Mouse (Mus musculus) lung, embryonic 16.5 days (tissue): ENCODE results near the gene Rnf207. TPM values are rescaled to one million over a fixed set of nuclear protein-coding genes. Genes with fewer than 3 reads are reported as not detected.
A peak's percentile ranks its signal among the peaks of the same experiment; 100 is the strongest.

Experiments used
- ATAC-seq: fragments of 200-750 bp; cut with Nextera tagmentation; 2 replicates; pipeline ENCODE4 v1.8.0; 2017; ENCODE audit warnings: low read depth, mild to moderate bottlenecking, moderate library complexity
- H3K27ac ChIP-seq: fragments of 300-500 bp; sonication (generic); 2 replicates; pipeline ENCODE4 v1.5.1; 2014; ENCODE audit warnings: mild to moderate bottlenecking, control low read depth, low read length
- H3K27me3 ChIP-seq: fragments of 300-500 bp; sonication (generic); 2 replicates; pipeline ENCODE4 v1.6.1; 2014; ENCODE audit warnings: low read depth, low read length, mixed read lengths; ENCODE audit not compliant: control insufficient read depth, insufficient read depth
- H3K36me3 ChIP-seq: fragments of 300-500 bp; sonication (generic); 2 replicates; pipeline ENCODE4 v1.6.1; 2014; ENCODE audit warnings: low read length; ENCODE audit not compliant: control insufficient read depth, insufficient read depth
- H3K4me1 ChIP-seq: fragments of 300-500 bp; sonication (generic); replicated peaks from 2 replicates; pipeline ENCODE4 v1.6.1; 2014; ENCODE audit warnings: low read length, mixed read lengths; ENCODE audit not compliant: control insufficient read depth, insufficient read depth
- H3K4me2 ChIP-seq: fragments of 300-500 bp; sonication (generic); 2 replicates; pipeline ENCODE4 v1.6.1; 2014; ENCODE audit warnings: low read depth, low read length, control low read depth
- H3K4me3 ChIP-seq: fragments of 300-500 bp; sonication (generic); 2 replicates; pipeline ENCODE4 v1.5.1; 2014; ENCODE audit warnings: mild to moderate bottlenecking, low read length, control low read depth
- H3K9ac ChIP-seq: fragments of 300-500 bp; sonication (generic); 2 replicates; pipeline ENCODE4 v1.6.1; 2014; ENCODE audit warnings: low read length, control low read depth
- H3K9me3 ChIP-seq: fragments of 300-500 bp; sonication (generic); 2 replicates; pipeline ENCODE4 v1.6.1; 2016; ENCODE audit warnings: low read length; ENCODE audit not compliant: control insufficient read depth
- WGBS: fragments of 180-500 bp; shearing (Covaris S2); extraction: QIAGEN DNeasy Blood & Tissue Kit; methylation state at CpG from one replicate; pipeline ENCODE4 v1.1.7; 2014; 5-methylcytosine and 5-hydroxymethylcytosine counted together
- polyA plus RNA-seq: library from polyadenylated mRNA; unstranded; fragments of >200 nt; fragmentation: Nextera tagmentation; extraction: Ambion mirVana; gene quantifications from 2 replicates; pipeline ENCODE4 v1.2.1, GENCODE M21; 2015

Gene Rnf207
- 2.5 and 2.7 TPM in 2 replicates for polyA plus RNA-seq

- Histone ChIP-seq H3K4me2 (peak within 1 kb of the TSS; percentile 52), H3K9ac (peak within 1 kb of the TSS; percentile 41), H3K4me1 (peaks cover 7% of the 10 kb centered on the region; the same call in 1 of the 2 replicates), H3K27me3 (peaks cover 46% of the 10 kb centered on the region), H3K9me3 (no peaks in the 10 kb centered on the region), H3K36me3 (no peaks in the 10 kb centered on the region), H3K4me3 (peak within 1 kb of the TSS; percentile 24), H3K27ac (no peak within 1 kb of the TSS)
- peak; percentile 42; the same call in 1 of the 2 replicates for ATAC-seq
- WGBS = 3% methylated on average over 26 of the region's 26 CpGs
Observed at GRCm38 (mm10) chr4:152318517-152319234, at the start of gene Rnf207. Gene Rnf207 (minus strand): TSS chr4:152318993.

- Histone ChIP-seq H3K27me3 (peaks cover 4% of the 10 kb centered on the region), H3K4me2 (no peak overlapping the region), H3K4me3 (no peak overlapping the region), H3K9me3 (no peaks in the 10 kb centered on the region), H3K27ac (no peak overlapping the region), H3K36me3 (no peaks in the 10 kb centered on the region), H3K9ac (no peak overlapping the region), H3K4me1 (peaks cover 3% of the 10 kb centered on the region; the same call in 1 of the 2 replicates)
- 64% methylated on average over 7 of the region's 7 CpGs for WGBS
- no peak for ATAC-seq
Observed at GRCm38 (mm10) chr4:152365228-152365627, 46.4 kb upstream of the Rnf207 start.

- no peaks in the 10 kb centered on the region for H3K36me3 ChIP-seq
- peaks cover 9% of the 10 kb centered on the region for H3K27me3 ChIP-seq
- no peak overlapping the region for H3K27ac ChIP-seq
- no peak overlapping the region for H3K9ac ChIP-seq
- ATAC-seq = no peak
- H3K4me3 ChIP-seq = no peak overlapping the region
- no peaks in the 10 kb centered on the region for H3K9me3 ChIP-seq
- H3K4me2 ChIP-seq = no peak overlapping the region
- peaks cover 3% of the 10 kb centered on the region; the same call in 1 of the 2 replicates for H3K4me1 ChIP-seq
- 43% methylated on average over 9 of the region's 9 CpGs for whole genome bisulfite sequencing
Observed at GRCm38 (mm10) chr4:152362180-152362579, 43.4 kb upstream of the Rnf207 start.

DNA sequence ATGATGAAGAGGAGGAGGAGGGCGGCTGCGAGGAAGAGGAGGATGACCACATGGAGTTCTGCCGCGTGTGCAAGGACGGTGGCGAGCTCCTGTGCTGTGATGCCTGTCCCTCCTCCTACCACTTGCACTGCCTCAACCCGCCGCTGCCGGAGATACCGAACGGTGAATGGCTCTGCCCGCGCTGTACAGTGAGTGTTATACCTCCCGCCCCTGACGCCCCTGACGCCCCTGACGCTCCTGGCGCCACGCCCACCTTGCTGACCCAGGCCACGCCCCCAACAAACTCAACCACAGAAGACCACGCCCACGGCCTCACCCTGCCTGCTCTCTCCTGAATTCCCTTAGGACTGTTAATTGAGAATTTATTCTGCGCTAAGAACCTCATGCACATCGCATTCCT lies 42.1 kb upstream of the Rnf207 start:
- Histone ChIP-seq H3K4me2 (peak overlapping the region; percentile 34; the same call in 1 of the 2 replicates), H3K27me3 (peaks cover 9% of the 10 kb centered on the region), H3K27ac (no peak overlapping the region), H3K4me1 (peaks cover 3% of the 10 kb centered on the region; the same call in 1 of the 2 replicates), H3K4me3 (no peak overlapping the region), H3K36me3 (no peaks in the 10 kb centered on the region), H3K9me3 (no peaks in the 10 kb centered on the region), H3K9ac (no peak overlapping the region)
- under 1% methylated on average over 24 of the region's 24 CpGs for WGBS
- peak; percentile 60; the same call in 1 of the 2 replicates for ATAC-seq

- H3K4me3 ChIP-seq = no peak overlapping the region
- H3K4me1 ChIP-seq = peaks cover 3% of the 10 kb centered on the region; the same call in 1 of the 2 replicates
- no peaks in the 10 kb centered on the region for H3K36me3 ChIP-seq
- no peak overlapping the region for H3K4me2 ChIP-seq
- H3K9me3 ChIP-seq = no peaks in the 10 kb centered on the region
- H3K9ac ChIP-seq = no peak overlapping the region
- peaks cover 9% of the 10 kb centered on the region for H3K27me3 ChIP-seq
- no peak overlapping the region for H3K27ac ChIP-seq
- WGBS = 6% methylated on average over 11 of the region's 11 CpGs
- ATAC-seq = no peak
Observed at GRCm38 (mm10) chr4:152359700-152360099, 40.9 kb upstream of the Rnf207 start.

- no peak for ATAC-seq
- H3K36me3 ChIP-seq = no peaks in the 10 kb centered on the region
- H3K9me3 ChIP-seq = no peaks in the 10 kb centered on the region
- H3K4me1 ChIP-seq = no peaks in the 10 kb centered on the region; the same call in 1 of the 2 replicates
- no peak overlapping the region for H3K27ac ChIP-seq
- no peak overlapping the region for H3K4me3 ChIP-seq
- peaks cover 15% of the 10 kb centered on the region for H3K27me3 ChIP-seq
- H3K4me2 ChIP-seq = no peak overlapping the region
- no peak overlapping the region for H3K9ac ChIP-seq
- 63% methylated on average over 7 of the region's 7 CpGs for WGBS
Observed at GRCm38 (mm10) chr4:152355672-152356071, 36.9 kb upstream of the Rnf207 start.

DNA sequence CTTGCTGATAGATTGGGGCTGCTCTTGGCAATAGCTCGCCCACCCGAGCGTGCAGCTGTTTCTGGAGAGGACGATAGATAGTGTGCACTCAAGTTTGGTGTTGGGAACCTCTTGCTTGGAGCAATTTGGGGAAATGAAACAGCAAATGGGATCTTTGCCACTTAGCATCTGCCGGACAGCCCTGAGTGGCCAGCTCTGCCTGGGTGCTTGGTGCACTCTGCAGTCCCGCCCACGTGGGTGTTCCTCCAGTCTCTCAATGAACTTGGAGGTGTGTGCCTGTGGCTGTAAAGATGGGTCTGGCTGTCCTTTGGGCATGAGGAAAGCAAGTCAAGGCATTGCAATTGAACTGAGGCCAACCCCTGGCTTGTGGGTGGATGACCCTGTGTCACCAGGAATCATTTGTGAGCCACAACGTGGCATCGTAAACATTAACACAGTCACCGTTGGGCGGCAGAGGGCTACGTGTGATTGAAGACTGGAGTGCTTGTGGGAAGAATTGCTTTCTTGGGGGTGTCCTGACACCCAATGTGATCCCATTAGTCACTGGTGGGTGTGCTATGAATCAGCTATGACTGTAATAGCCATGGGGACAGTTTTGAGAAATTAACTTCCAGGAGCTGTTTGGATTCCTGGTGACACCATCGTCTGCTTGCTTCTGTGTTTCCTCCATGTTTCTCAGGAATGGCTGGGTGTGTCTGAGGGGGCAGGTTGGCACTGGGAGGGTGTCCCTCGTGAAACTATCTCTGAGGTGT lies 35.3 kb upstream of the Rnf207 start:
- ATAC-seq = no peak
- no peak overlapping the region for H3K4me3 ChIP-seq
- H3K4me2 ChIP-seq = no peak overlapping the region
- H3K9me3 ChIP-seq = no peaks in the 10 kb centered on the region
- H3K27ac ChIP-seq = no peak overlapping the region
- H3K4me1 ChIP-seq = no peaks in the 10 kb centered on the region
- 59% methylated on average over 14 of the region's 14 CpGs for WGBS
- peaks cover 10% of the 10 kb centered on the region; the same call in 1 of the 2 replicates for H3K27me3 ChIP-seq
- no peak overlapping the region for H3K9ac ChIP-seq
- no peaks in the 10 kb centered on the region for H3K36me3 ChIP-seq

DNA sequence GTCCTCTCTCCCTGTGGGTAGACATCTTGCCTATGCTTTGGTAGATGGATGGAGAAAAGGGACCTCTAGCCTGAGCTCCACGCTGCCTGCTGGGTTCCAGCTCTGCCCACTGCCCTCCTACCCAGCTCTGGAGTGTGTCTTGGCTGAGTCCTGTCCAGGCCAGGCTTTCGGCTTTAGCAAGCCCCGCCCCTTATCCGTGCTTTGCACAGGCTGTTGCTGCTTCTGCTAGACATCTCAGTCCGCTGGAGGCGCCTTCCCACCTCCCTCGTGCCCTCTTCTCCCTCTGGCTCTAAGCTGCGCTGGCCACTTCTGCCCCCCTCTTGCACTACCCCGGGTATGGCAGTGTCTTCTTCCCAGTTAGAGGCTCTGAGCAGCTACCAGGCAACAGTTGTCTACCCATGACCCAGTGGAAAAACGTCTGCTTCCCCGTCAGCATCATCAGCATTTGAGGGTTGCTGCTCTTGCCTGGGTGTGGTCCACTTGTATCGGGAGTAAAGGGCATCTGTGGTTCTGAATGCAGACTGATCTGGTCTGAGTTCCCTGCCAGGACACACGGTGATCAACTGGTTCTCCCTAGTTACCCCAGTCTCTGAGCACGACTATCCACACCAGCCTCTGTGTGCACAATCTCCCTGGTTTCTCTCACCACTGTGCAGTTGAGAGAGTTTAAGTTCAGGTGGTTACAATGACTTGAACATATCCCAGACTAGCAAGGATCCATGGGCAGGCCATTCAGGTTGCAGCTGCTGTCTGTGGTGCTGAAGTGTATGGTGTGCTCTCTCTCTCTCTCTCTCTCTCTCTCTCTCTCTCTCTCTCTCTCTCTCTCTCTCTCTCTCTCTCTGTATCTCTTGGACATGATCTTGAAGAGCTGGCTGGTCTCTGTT lies 32.9 kb upstream of the Rnf207 start:
- H3K36me3 ChIP-seq = no peaks in the 10 kb centered on the region
- peaks cover 16% of the 10 kb centered on the region; the same call in 1 of the 2 replicates for H3K27me3 ChIP-seq

More for the DNA sequence above, 32.9 kb upstream of the Rnf207 start:
- Histone ChIP-seq H3K4me2 (no peak overlapping the region), H3K4me1 (no peaks in the 10 kb centered on the region), H3K4me3 (no peak overlapping the region), H3K27ac (no peak overlapping the region), H3K9me3 (no peaks in the 10 kb centered on the region), H3K9ac (no peak overlapping the region)
- WGBS = 9% methylated on average over 14 of the region's 14 CpGs
- ATAC-seq = peak; percentile 21; the same call in 1 of the 2 replicates
